Mouse (Mus musculus) G1E (cell line): ENCODE results near the gene Prim1.

ENCODE experiments used
- CTCF ChIP-seq: IDR thresholded peaks from 2 replicates; pipeline ENCODE4 v1.5.1; 2012; ENCODE audit warnings: low read depth, low read length, inconsistent platforms, mixed read lengths
- GATA1 ChIP-seq: IDR thresholded peaks from 2 replicates; pipeline ENCODE4 v1.6.1; 2012; ENCODE audit warnings: borderline replicate concordance, low read length, inconsistent platforms, mixed read lengths
- POLR2AphosphoS5 ChIP-seq: IDR thresholded peaks from 2 replicates; pipeline ENCODE4 v1.6.1; 2012; ENCODE audit warnings: low read depth, low read length, inconsistent platforms; ENCODE audit not compliant: insufficient replicate concordance
- TAL1 ChIP-seq: conservative IDR thresholded peaks from 2 replicates; pipeline ENCODE4 v1.6.1; 2012; ENCODE audit warnings: low read depth, low read length, inconsistent platforms, mixed read lengths

DNA sequence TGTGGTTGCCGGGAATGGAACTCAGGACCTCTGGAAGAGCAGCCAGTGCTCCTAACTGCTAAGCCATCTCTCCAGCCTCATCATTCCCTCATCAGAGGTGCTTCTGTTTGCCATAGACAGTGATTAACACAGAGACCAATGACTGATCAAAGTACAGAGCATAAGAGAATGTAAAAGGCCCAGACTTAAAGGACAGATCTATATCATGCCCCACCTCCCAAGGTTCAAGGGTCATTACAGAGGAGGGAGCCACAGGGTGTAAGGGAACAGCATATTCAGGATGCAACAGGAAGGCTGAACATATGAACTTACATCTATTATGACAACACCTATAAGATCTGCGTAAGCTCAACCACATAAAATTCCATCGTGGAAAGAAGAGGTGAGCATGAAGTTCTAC is 18.3 kb upstream of the Prim1 start:
- TF ChIP-seq CTCF (no peak), TAL1 (no peak), POLR2AphosphoS5 (no peak), GATA1 (no peak)
